In the genomic region with DNA sequence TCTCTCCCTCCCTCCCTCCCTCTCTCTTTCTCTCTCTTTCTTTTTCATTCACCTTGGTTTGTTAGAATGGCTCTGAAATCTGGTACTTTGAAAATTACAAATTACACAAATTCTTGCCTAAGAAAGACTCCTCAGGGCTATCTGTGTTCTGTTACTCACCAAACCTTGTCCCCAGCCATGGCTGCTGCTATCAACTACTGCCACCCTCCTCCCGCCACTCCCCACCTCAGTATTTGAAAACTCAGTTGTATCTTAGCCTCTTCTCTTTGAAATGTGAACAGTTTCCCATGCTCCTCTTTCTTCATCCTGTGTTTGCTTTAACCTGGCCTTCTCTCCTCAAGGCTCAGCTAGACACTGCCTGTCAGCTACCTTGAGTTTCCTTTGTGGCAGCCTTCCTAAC, we compare ENCODE assay signal across 24 mouse cellular contexts.
"Had no signal": no experiment of that assay in that cellular context is flagged by ENCODE, and none has a peak within 500 bp of the region (broad histone marks: within the 10 kb centered on the region; RNA-seq: fewer than 3 reads in every experiment).

No protein-coding gene starts in this region.

- H3K9me3 ChIP-seq: heart, embryonic 13.5 days; heart, embryonic 15.5 days; hindbrain, embryonic 10.5 days; hindbrain, embryonic 12.5 days; intestine, embryonic 15.5 days; limb, embryonic 13.5 days; limb, embryonic 15.5 days had no signal

- DNase-seq: gastrocnemius, postnatal 14 days; gastrocnemius, postnatal 36 days; heart, adult 2 months; heart, postnatal 4 days; kidney, adult 18-20 months; kidney, adult 8-10 months; kidney, postnatal 10 days; kidney, postnatal 25 days; kidney, postnatal 4 days; left cerebral cortex, postnatal 4 days had no signal

- H3K36me3 ChIP-seq: heart, embryonic 13.5 days; heart, embryonic 15.5 days; hindbrain, embryonic 10.5 days; hindbrain, embryonic 12.5 days; intestine, embryonic 15.5 days; limb, embryonic 13.5 days; limb, embryonic 15.5 days had no signal

- H3K4me3 ChIP-seq: heart, adult 2 months; heart, embryonic 13.5 days; heart, embryonic 15.5 days; hindbrain, embryonic 10.5 days; hindbrain, embryonic 12.5 days; intestine, embryonic 15.5 days; layer of hippocampus, adult 2 months; left cerebral cortex, adult 2 months; limb, embryonic 13.5 days; limb, embryonic 15.5 days had no signal

- H3K27ac ChIP-seq: heart, adult 2 months; heart, embryonic 13.5 days; heart, embryonic 15.5 days; hindbrain, embryonic 10.5 days; hindbrain, embryonic 12.5 days; hindbrain, embryonic 14.5 days; intestine, embryonic 15.5 days; layer of hippocampus, adult 2 months; left cerebral cortex, adult 2 months; limb, embryonic 13.5 days; limb, embryonic 15.5 days had no signal

- ATAC-seq: hindbrain, embryonic 16.5 days; inflammation-experienced regulatory T-cells, adult 6 months; intestine, embryonic 15.5 days; intestine, postnatal 0 days had no signal

- H3K4me2 ChIP-seq: heart, embryonic 11.5 days; heart, embryonic 13.5 days; heart, embryonic 15.5 days; hindbrain, embryonic 12.5 days; hindbrain, embryonic 14.5 days; intestine, embryonic 15.5 days; limb, embryonic 13.5 days; limb, embryonic 15.5 days had no signal

- H3K9ac ChIP-seq: heart, embryonic 13.5 days; heart, embryonic 15.5 days; hindbrain, embryonic 12.5 days; hindbrain, embryonic 14.5 days; intestine, embryonic 15.5 days; limb, embryonic 13.5 days; limb, embryonic 15.5 days had no signal
